Mouse (Mus musculus) hindbrain, embryonic 10.5 days (tissue): ENCODE results near the gene Ankrd35. TPM values are rescaled to one million over a fixed set of nuclear protein-coding genes. Genes with fewer than 3 reads are reported as not detected.

Experiments
- DNase-seq: peaks from one replicate; pipeline ENCODE4 v3.0.0-alpha.2; 2017; ENCODE audit warnings: low spot score
- H3K27ac ChIP-seq: fragments of 300-500 bp; sonication (generic); 2 replicates; pipeline ENCODE4 v1.5.1; 2016; ENCODE audit warnings: mild to moderate bottlenecking, moderate library complexity
- H3K27me3 ChIP-seq: fragments of 300-500 bp; sonication (generic); 2 replicates; pipeline ENCODE4 v1.6.1; 2016; ENCODE audit warnings: mild to moderate bottlenecking; ENCODE audit not compliant: poor library complexity, insufficient read depth, severe bottlenecking
- H3K36me3 ChIP-seq: fragments of 300-500 bp; sonication (generic); 2 replicates; pipeline ENCODE4 v1.6.1; 2016; ENCODE audit warnings: mild to moderate bottlenecking, moderate library complexity
- H3K4me1 ChIP-seq: fragments of 300-500 bp; sonication (generic); replicated peaks from 2 replicates; pipeline ENCODE4 v1.6.1; 2016; ENCODE audit warnings: mild to moderate bottlenecking
- H3K4me3 ChIP-seq: fragments of 300-500 bp; sonication (generic); 2 replicates; pipeline ENCODE4 v1.5.1; 2016; ENCODE audit warnings: mild to moderate bottlenecking, moderate library complexity
- H3K9me3 ChIP-seq: fragments of 300-500 bp; sonication (generic); 2 replicates; pipeline ENCODE4 v1.6.1; 2016; ENCODE audit warnings: mild to moderate bottlenecking, moderate library complexity
- WGBS: fragments of 180-500 bp; shearing (Covaris S2); methylation state at CpG from one replicate; pipeline ENCODE4 v1.1.7; 2016; 5-methylcytosine and 5-hydroxymethylcytosine counted together
- polyA plus RNA-seq: library from polyadenylated mRNA; unstranded; fragments of >200 nt; fragmentation: Nextera tagmentation; extraction: Ambion mirVana; gene quantifications from 2 replicates; pipeline ENCODE4 v1.2.1, GENCODE M21; 2016

Gene Ankrd35
- 0.10 and 0.16 TPM in 2 replicates for polyA plus RNA-seq

- peak within 1 kb of the TSS; percentile 57 for H3K4me3 ChIP-seq
- DNase-seq, result peak; percentile 86
- H3K4me1 ChIP-seq, result peaks cover 20% of the 10 kb centered on the region
- H3K9me3 ChIP-seq, result no peaks in the 10 kb centered on the region
- peaks cover 21% of the 10 kb centered on the region for H3K27me3 ChIP-seq
- WGBS, result 4% methylated on average over 35 of the region's 35 CpGs
- H3K27ac ChIP-seq, result peak within 1 kb of the TSS; percentile 59; the same call in 1 of the 2 replicates
- no peaks in the 10 kb centered on the region for H3K36me3 ChIP-seq
These were observed at the start of gene Ankrd35 for GRCm38 (mm10) chr3:96669727-96670468. Gene Ankrd35 (plus strand): TSS chr3:96670131.

GRCm38 (mm10) chr3:96623201-96623600, 46.7 kb upstream of the Ankrd35 start:
- Histone ChIP-seq H3K4me3 (no peak overlapping the region), H3K36me3 (peaks cover 88% of the 10 kb centered on the region), H3K9me3 (no peaks in the 10 kb centered on the region), H3K27ac (no peak overlapping the region), H3K27me3 (no peaks in the 10 kb centered on the region), H3K4me1 (no peaks in the 10 kb centered on the region)
- 90% methylated on average over 4 of the region's 4 CpGs for WGBS
- no peak for DNase-seq

- whole genome bisulfite sequencing, result 1% methylated on average over 48 of the region's 48 CpGs
- no peaks in the 10 kb centered on the region for H3K27me3 ChIP-seq
- H3K36me3 ChIP-seq, result peaks cover 55% of the 10 kb centered on the region
- H3K4me1 ChIP-seq, result peaks cover 26% of the 10 kb centered on the region
- peak within 1 kb of the TSS; percentile 95 for H3K27ac ChIP-seq
- H3K9me3 ChIP-seq, result no peaks in the 10 kb centered on the region
- peak within 1 kb of the TSS; percentile 77 for H3K4me3 ChIP-seq
- DNase-seq, result peak; percentile 96
These were observed 40.0 kb upstream of the Ankrd35 start, which contains the start of gene Rbm8a for GRCm38 (mm10) chr3:96629729-96630600. Gene Rbm8a (plus strand): TSS chr3:96629933.

- DNase-seq, result no peak
- H3K4me3 ChIP-seq, result no peak overlapping the region
- H3K27me3 ChIP-seq, result no peaks in the 10 kb centered on the region
- no peaks in the 10 kb centered on the region for H3K9me3 ChIP-seq
- peaks cover 38% of the 10 kb centered on the region for H3K36me3 ChIP-seq
- H3K27ac ChIP-seq, result no peak overlapping the region
- H3K4me1 ChIP-seq, result peaks cover 44% of the 10 kb centered on the region
These were observed 37.9 kb upstream of the Ankrd35 start for GRCm38 (mm10) chr3:96632058-96632457.

- DNase-seq, result no peak
- Histone ChIP-seq H3K27me3 (no peaks in the 10 kb centered on the region), H3K27ac (no peak overlapping the region), H3K36me3 (peaks cover 51% of the 10 kb centered on the region), H3K9me3 (no peaks in the 10 kb centered on the region), H3K4me3 (no peak overlapping the region), H3K4me1 (peaks cover 40% of the 10 kb centered on the region)
- WGBS, result 71% methylated on average over 1 of the region's 1 CpGs
These were observed 35.9 kb upstream of the Ankrd35 start for GRCm38 (mm10) chr3:96634015-96634414.

- Histone ChIP-seq H3K36me3 (peaks cover 63% of the 10 kb centered on the region), H3K4me1 (peaks cover 36% of the 10 kb centered on the region), H3K4me3 (peak within 1 kb of the TSS; percentile 81), H3K9me3 (no peaks in the 10 kb centered on the region), H3K27ac (peak within 1 kb of the TSS; percentile 93), H3K27me3 (no peaks in the 10 kb centered on the region)
- 2% methylated on average over 60 of the region's 60 CpGs for WGBS
- DNase-seq, result peak; percentile 85
These were observed 34.7 kb upstream of the Ankrd35 start, which contains the start of the genes Pex11b and Gm42957 for GRCm38 (mm10) chr3:96634928-96635879. Gene Pex11b (plus strand): TSS chr3:96635376. Gene Gm42957 (plus strand): TSS chr3:96635474.

- Histone ChIP-seq H3K27ac (peak overlapping the region; percentile 93), H3K27me3 (no peaks in the 10 kb centered on the region), H3K4me1 (peaks cover 30% of the 10 kb centered on the region), H3K9me3 (no peaks in the 10 kb centered on the region), H3K36me3 (peaks cover 67% of the 10 kb centered on the region), H3K4me3 (peak overlapping the region; percentile 81)
- no peak for DNase-seq
- WGBS, result 14% methylated on average over 15 of the region's 15 CpGs
These were observed 34.0 kb upstream of the Ankrd35 start for GRCm38 (mm10) chr3:96635906-96636305.

GRCm38 (mm10) chr3:96636448-96636847, 33.5 kb upstream of the Ankrd35 start:
- no peaks in the 10 kb centered on the region for H3K27me3 ChIP-seq
- peak overlapping the region; percentile 81 for H3K4me3 ChIP-seq
- H3K27ac ChIP-seq, result peak overlapping the region; percentile 66; the same call in 1 of the 2 replicates
- 70% methylated on average over 11 of the region's 11 CpGs for WGBS
- peaks cover 67% of the 10 kb centered on the region for H3K36me3 ChIP-seq
- DNase-seq, result no peak
- no peaks in the 10 kb centered on the region for H3K9me3 ChIP-seq
- peaks cover 26% of the 10 kb centered on the region for H3K4me1 ChIP-seq

GRCm38 (mm10) chr3:96639219-96639618, 30.7 kb upstream of the Ankrd35 start:
- Histone ChIP-seq H3K4me1 (peaks cover 25% of the 10 kb centered on the region), H3K9me3 (no peaks in the 10 kb centered on the region), H3K4me3 (no peak overlapping the region), H3K27ac (no peak overlapping the region), H3K27me3 (no peaks in the 10 kb centered on the region), H3K36me3 (peaks cover 65% of the 10 kb centered on the region)
- peak; percentile 57 for DNase-seq
- WGBS, result 91% methylated on average over 1 of the region's 1 CpGs

GRCm38 (mm10) chr3:96645018-96645649, 24.8 kb upstream of the Ankrd35 start, which contains the start of gene Itga10:
Gene Itga10 (plus strand): TSS chr3:96645584.
- peak; percentile 20 for DNase-seq
- H3K27ac ChIP-seq, result no peak within 1 kb of the TSS
- H3K4me3 ChIP-seq, result no peak within 1 kb of the TSS
- H3K36me3 ChIP-seq, result peaks cover 38% of the 10 kb centered on the region
- H3K9me3 ChIP-seq, result no peaks in the 10 kb centered on the region
- no peaks in the 10 kb centered on the region for H3K27me3 ChIP-seq
- no peaks in the 10 kb centered on the region for H3K4me1 ChIP-seq
- 65% methylated on average over 7 of the region's 7 CpGs for WGBS

GRCm38 (mm10) chr3:96647365-96647764, 22.6 kb upstream of the Ankrd35 start:
- no peaks in the 10 kb centered on the region for H3K9me3 ChIP-seq
- no peaks in the 10 kb centered on the region for H3K27me3 ChIP-seq
- no peak overlapping the region for H3K4me3 ChIP-seq
- WGBS, result 87% methylated on average over 3 of the region's 3 CpGs
- peaks cover 27% of the 10 kb centered on the region for H3K36me3 ChIP-seq
- no peaks in the 10 kb centered on the region for H3K4me1 ChIP-seq
- no peak for DNase-seq
- no peak overlapping the region for H3K27ac ChIP-seq
